Mouse (Mus musculus) liver, embryonic 16.5 days (tissue): ENCODE measurements around the gene Slc24a3. TPM values are rescaled to one million over a fixed set of nuclear protein-coding genes. Genes with fewer than 3 reads are reported as not detected.

Source experiments
- ATAC-seq: fragments of 200-750 bp; cut with Nextera tagmentation; 2 replicates; pipeline ENCODE4 v1.8.0; 2017; ENCODE audit warnings: low read depth, mild to moderate bottlenecking, moderate number of reproducible peaks, moderate library complexity
- H3K27ac ChIP-seq: fragments of 300-500 bp; sonication (generic); 2 replicates; pipeline ENCODE4 v1.5.1; 2014; ENCODE audit warnings: mild to moderate bottlenecking, low read length
- H3K27me3 ChIP-seq: fragments of 300-500 bp; sonication (generic); 2 replicates; pipeline ENCODE4 v1.6.1; 2014; ENCODE audit warnings: low read depth, low read length, mixed read lengths; ENCODE audit not compliant: control insufficient read depth, insufficient read depth
- H3K36me3 ChIP-seq: fragments of 300-500 bp; sonication (generic); 2 replicates; pipeline ENCODE4 v1.6.1; 2014; ENCODE audit warnings: mild to moderate bottlenecking; ENCODE audit not compliant: control insufficient read depth, insufficient read depth
- H3K4me1 ChIP-seq: fragments of 300-500 bp; sonication (generic); 2 replicates; pipeline ENCODE4 v1.6.1; 2014; ENCODE audit warnings: low read depth, low read length, mixed read lengths; ENCODE audit not compliant: control insufficient read depth
- H3K4me2 ChIP-seq: fragments of 300-500 bp; sonication (generic); 2 replicates; pipeline ENCODE4 v1.6.1; 2014; ENCODE audit warnings: low read depth, low read length, mixed read lengths
- H3K4me3 ChIP-seq: fragments of 300-500 bp; sonication (generic); 2 replicates; pipeline ENCODE4 v1.5.1; 2014; ENCODE audit warnings: low read depth, mild to moderate bottlenecking, low read length
- H3K9ac ChIP-seq: fragments of 300-500 bp; sonication (generic); 2 replicates; pipeline ENCODE4 v1.6.1; 2014; ENCODE audit warnings: low read depth, low read length
- H3K9me3 ChIP-seq: fragments of 300-500 bp; sonication (generic); replicated peaks from 2 replicates; pipeline ENCODE4 v1.6.1; 2016; ENCODE audit warnings: low read length; ENCODE audit not compliant: control insufficient read depth
- WGBS: fragments of 180-500 bp; shearing (Covaris S2); extraction: QIAGEN DNeasy Blood & Tissue Kit; methylation state at CpG from one replicate; pipeline ENCODE4 v1.1.7; 2014; ENCODE audit not compliant: insufficient replicate concordance; 5-methylcytosine and 5-hydroxymethylcytosine counted together
- polyA plus RNA-seq: library from polyadenylated mRNA; unstranded; fragments of >200 nt; fragmentation: Nextera tagmentation; extraction: Ambion mirVana; gene quantifications from 2 replicates; pipeline ENCODE4 v1.2.1, GENCODE M21; 2015

The Slc24a3 gene
- polyA plus RNA-seq, 1 experiment from 2014 or later = 0.40 TPM

DNA sequence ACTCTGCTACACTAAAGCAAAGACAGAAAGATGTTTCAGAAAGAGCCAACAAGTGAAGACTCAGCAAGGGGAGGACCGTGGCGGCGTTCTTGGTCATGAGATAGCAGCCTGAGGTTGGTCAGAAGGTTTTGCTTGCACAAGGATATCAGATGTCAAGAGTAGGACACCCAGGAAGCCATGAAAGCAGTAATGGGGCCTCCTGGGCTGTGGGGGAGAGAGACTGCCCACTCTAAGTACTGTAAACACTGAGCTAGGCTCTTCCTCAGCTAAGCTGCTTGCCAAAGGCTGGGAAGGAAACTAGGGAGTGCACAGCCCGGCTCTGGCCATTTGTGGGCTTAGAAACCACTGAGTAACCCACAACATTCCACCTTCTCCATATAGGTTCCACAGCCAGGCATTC lies 348.4 kb downstream of the Slc24a3 start:
- Histone ChIP-seq H3K36me3 (no peaks in the 10 kb centered on the region), H3K4me3 (no peak overlapping the region), H3K27me3 (no peaks in the 10 kb centered on the region), H3K4me1 (no peaks in the 10 kb centered on the region), H3K9me3 (no peaks in the 10 kb centered on the region), H3K4me2 (no peak overlapping the region), H3K9ac (no peak overlapping the region), H3K27ac (no peak overlapping the region)
- ATAC-seq = no peak
- WGBS = 39% methylated on average over 4 of the region's 4 CpGs

DNA sequence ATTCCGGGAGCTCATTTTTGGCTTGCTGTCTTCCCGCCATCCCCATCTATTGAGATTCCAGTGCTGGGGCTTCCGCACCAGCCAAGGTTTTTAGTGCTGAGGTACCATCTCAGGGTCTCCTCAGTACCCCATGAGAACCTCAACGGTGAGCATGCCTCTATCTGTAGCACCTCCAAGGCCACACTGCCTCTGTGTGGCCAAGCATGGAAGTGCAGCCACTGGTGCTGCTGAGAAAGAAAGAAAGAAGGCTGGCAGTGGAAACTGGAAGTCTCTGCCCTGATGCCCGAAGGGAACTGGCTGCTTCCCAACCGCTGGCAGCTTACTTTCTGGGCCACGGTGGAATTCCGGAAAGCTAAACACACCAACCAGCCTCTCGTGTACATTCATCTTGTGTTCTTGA lies 349.8 kb downstream of the Slc24a3 start:
- 46% methylated on average over 9 of the region's 9 CpGs for WGBS

DNA sequence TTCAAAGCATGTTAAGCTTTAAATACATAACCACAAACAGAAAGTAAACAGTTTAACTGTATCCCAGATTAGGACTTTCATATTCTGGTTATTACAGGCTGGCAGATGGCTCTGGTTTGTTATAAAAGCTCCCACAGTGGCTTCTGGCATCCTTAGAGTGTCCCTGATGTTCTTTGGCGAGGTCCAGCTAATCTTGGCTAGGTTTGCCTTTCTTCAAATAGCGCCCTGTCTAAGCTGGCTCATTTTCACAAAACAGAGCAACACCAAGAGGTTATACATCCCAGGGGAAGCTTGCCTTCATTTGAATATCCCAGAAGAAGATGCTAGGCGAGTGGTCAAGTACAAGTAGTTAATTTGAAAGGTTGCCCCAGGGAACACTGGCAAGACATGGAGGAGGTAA lies 354.5 kb downstream of the Slc24a3 start:
- H3K27me3 ChIP-seq = no peaks in the 10 kb centered on the region
- H3K4me2 ChIP-seq = no peak overlapping the region
- no peak overlapping the region for H3K9ac ChIP-seq
- WGBS = 56% methylated on average over 3 of the region's 3 CpGs
- no peaks in the 10 kb centered on the region for H3K9me3 ChIP-seq
- ATAC-seq = no peak
- no peaks in the 10 kb centered on the region for H3K36me3 ChIP-seq
- H3K27ac ChIP-seq = no peak overlapping the region
- no peaks in the 10 kb centered on the region for H3K4me1 ChIP-seq
- H3K4me3 ChIP-seq = no peak overlapping the region

More for the DNA sequence above, 349.8 kb downstream of the Slc24a3 start:
- Histone ChIP-seq H3K4me2 (no peak overlapping the region), H3K27ac (no peak overlapping the region), H3K4me1 (no peaks in the 10 kb centered on the region), H3K9me3 (no peaks in the 10 kb centered on the region), H3K27me3 (no peaks in the 10 kb centered on the region), H3K4me3 (no peak overlapping the region), H3K36me3 (no peaks in the 10 kb centered on the region), H3K9ac (no peak overlapping the region)
- no peak for ATAC-seq

DNA sequence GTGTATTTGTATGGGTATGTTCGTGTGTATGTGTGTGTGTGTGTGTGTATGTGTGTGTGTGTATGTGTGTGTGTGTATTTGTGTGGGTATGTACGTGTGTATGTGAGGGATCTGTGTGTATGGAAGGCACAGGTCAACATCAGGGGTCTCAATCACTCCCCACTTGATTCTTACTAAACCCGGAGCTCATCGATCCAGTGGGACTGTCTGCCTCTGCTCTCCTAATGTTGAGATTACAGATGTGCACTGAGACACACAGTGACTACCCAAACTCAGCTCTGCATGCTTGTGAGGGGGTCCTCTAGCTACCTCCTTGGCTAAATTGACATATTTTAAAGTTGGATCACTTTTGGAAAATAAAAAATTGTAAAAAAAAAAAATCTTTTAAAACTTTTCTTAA lies 355.8 kb downstream of the Slc24a3 start:
- H3K36me3 ChIP-seq = no peaks in the 10 kb centered on the region
- 55% methylated on average over 4 of the region's 4 CpGs for WGBS
- H3K4me3 ChIP-seq = no peak overlapping the region
- no peak for ATAC-seq
- H3K9ac ChIP-seq = no peak overlapping the region
- H3K4me2 ChIP-seq = no peak overlapping the region
- H3K27ac ChIP-seq = no peak overlapping the region
- H3K27me3 ChIP-seq = no peaks in the 10 kb centered on the region
- H3K9me3 ChIP-seq = no peaks in the 10 kb centered on the region
- no peaks in the 10 kb centered on the region for H3K4me1 ChIP-seq

DNA sequence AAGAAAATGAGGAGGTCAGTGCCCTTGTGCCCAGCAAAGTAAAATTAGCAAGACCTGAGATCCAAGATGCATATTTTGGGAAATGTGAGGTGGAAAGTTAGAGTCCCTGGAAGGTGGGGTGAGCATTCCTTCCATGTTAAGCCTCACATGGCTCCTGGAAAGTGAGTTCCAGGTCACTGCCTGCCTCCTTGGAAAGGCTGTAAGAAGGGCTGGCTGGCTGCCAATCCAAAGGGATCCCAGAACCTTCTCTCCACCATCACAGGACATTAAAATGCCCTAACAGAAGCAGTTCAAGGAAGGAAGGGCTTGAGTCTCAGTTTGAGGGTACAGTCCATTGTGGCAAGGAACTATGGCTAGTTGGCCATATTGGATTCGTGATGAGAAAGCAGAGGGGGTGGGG lies 359.6 kb downstream of the Slc24a3 start:
- no peak overlapping the region for H3K4me3 ChIP-seq
- H3K9ac ChIP-seq = no peak overlapping the region
- no peaks in the 10 kb centered on the region for H3K27me3 ChIP-seq
- H3K36me3 ChIP-seq = no peaks in the 10 kb centered on the region
- no peaks in the 10 kb centered on the region for H3K9me3 ChIP-seq
- H3K4me1 ChIP-seq = no peaks in the 10 kb centered on the region
- ATAC-seq = no peak
- H3K27ac ChIP-seq = no peak overlapping the region
- WGBS = 57% methylated on average over 1 of the region's 1 CpGs
- H3K4me2 ChIP-seq = no peak overlapping the region

DNA sequence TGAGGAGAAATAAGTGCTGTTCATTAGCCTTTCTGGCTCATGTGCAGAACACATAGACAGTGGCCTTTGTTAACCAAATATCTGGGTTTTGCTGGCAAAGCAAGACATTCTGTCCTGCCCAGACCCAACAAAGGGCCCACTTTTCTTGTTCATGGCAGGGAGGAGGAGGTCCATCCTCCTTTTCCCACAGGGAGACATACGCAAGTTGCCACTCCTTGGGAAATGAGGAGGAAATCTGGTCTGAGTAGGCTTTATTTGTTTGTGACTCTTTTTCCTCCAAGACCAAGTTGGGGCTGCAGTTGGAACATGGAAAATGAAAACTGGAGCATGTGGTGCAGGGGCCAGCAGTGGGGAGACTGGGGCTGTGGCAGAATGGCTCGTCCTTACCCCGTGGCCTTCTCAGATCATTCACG lies 363.4 kb downstream of the Slc24a3 start:
- no peak for ATAC-seq
- H3K9me3 ChIP-seq = no peaks in the 10 kb centered on the region
- no peaks in the 10 kb centered on the region for H3K36me3 ChIP-seq
- H3K4me1 ChIP-seq = no peaks in the 10 kb centered on the region
- no peak overlapping the region for H3K4me2 ChIP-seq
- no peaks in the 10 kb centered on the region for H3K27me3 ChIP-seq
- H3K27ac ChIP-seq = no peak overlapping the region
- H3K4me3 ChIP-seq = no peak overlapping the region
- H3K9ac ChIP-seq = no peak overlapping the region
- WGBS = 69% methylated on average over 4 of the region's 4 CpGs

DNA sequence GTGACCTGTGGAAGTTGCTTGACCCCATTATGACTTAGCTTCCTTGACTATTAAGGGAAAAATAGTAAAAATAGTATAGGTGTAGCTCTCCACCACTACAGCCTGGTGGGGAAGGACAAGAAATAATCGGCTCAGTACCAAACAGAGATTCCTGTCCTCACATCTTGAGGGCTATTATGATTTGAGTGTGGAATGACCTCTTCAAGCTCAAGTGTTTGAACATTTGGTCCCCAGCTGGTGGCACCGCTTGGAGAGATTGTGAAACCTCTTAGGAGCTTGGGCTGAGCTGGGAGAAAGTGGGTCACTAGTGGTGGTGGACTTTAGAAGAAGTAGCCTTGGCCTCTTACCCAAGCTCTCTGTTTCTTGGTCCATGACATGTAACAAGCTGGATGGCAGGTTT lies 365.5 kb downstream of the Slc24a3 start:
- H3K27me3 ChIP-seq = no peaks in the 10 kb centered on the region
- no peak overlapping the region for H3K9ac ChIP-seq
- H3K9me3 ChIP-seq = no peaks in the 10 kb centered on the region
- no peaks in the 10 kb centered on the region for H3K36me3 ChIP-seq
- no peak overlapping the region for H3K4me2 ChIP-seq
- H3K4me3 ChIP-seq = no peak overlapping the region
- 58% methylated on average over 2 of the region's 2 CpGs for WGBS
- ATAC-seq = no peak
- no peaks in the 10 kb centered on the region for H3K4me1 ChIP-seq
- H3K27ac ChIP-seq = no peak overlapping the region

DNA sequence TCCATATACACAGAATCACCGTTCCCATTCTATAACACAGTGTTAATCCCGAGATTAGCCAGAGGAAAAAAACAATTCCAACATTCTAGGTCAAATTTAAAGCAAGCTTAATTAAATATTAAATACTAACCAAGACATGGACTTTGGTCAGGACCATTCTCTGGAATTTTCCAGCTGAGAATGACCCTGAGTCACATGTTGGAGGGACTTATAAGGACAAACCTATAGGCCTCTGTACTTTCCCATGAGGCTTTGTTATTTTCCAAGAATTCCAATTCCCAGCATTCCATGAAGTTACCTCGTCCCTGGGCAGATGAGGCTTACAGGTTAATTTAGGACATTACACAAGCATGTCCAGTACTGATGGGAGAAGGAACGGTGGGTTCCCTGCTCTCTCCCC lies 367.8 kb downstream of the Slc24a3 start:
- H3K27me3 ChIP-seq = no peaks in the 10 kb centered on the region
- ATAC-seq = no peak
- H3K4me2 ChIP-seq = no peak overlapping the region
- 54% methylated on average over 4 of the region's 4 CpGs for WGBS
- no peaks in the 10 kb centered on the region for H3K4me1 ChIP-seq
- H3K9me3 ChIP-seq = no peaks in the 10 kb centered on the region
- no peak overlapping the region for H3K4me3 ChIP-seq
- H3K27ac ChIP-seq = no peak overlapping the region
- H3K36me3 ChIP-seq = no peaks in the 10 kb centered on the region
- no peak overlapping the region for H3K9ac ChIP-seq

DNA sequence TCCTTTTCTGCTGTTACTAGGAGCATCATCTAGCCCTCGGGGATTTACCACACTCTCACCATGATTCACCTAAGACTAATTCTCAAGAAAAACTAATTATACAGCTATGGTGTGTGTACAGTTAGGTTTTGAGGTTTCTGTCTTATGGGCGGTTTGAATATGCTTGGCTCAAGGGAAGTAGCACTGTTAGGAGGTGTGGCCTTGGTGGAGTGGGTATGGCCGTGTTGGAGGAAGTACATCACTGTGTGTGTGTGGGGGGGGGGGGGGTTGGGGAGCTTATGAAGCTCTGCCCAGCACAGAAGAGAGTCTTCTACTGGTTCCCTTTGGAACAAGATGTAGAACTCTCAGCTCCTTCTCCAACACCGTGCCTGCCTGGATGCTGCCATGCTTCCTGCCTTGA lies 368.2 kb downstream of the Slc24a3 start:
- Histone ChIP-seq H3K36me3 (no peaks in the 10 kb centered on the region), H3K9me3 (no peaks in the 10 kb centered on the region), H3K4me2 (no peak overlapping the region), H3K27ac (no peak overlapping the region), H3K9ac (no peak overlapping the region), H3K27me3 (no peaks in the 10 kb centered on the region), H3K4me3 (no peak overlapping the region), H3K4me1 (no peaks in the 10 kb centered on the region)
- 53% methylated on average over 4 of the region's 4 CpGs for WGBS
- ATAC-seq = no peak

DNA sequence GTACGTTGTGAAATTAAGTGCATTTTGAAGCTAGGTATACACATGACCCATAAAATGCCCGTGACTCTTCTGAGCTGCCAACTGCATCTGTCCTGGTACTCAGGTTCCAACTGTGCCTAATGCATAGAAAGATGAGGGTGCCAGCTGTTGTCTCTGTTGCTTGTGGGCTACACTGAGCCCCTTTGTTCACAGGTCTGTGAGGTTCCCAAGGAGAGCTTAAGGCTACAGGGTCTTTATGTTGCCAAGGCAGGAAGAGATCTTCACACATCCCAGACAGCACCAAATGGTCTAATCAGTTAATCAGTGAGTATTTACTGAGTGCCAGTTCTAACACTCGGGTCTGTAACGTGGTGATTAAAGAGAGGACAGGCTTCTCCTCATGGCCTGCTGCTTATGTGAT lies 369.4 kb downstream of the Slc24a3 start:
- WGBS = 43% methylated on average over 4 of the region's 4 CpGs
- no peaks in the 10 kb centered on the region for H3K27me3 ChIP-seq
- H3K36me3 ChIP-seq = no peaks in the 10 kb centered on the region
- H3K9me3 ChIP-seq = no peaks in the 10 kb centered on the region
- no peak overlapping the region for H3K4me2 ChIP-seq
- no peak for ATAC-seq
- no peaks in the 10 kb centered on the region for H3K4me1 ChIP-seq
- no peak overlapping the region for H3K9ac ChIP-seq
- H3K4me3 ChIP-seq = no peak overlapping the region
- no peak overlapping the region for H3K27ac ChIP-seq
